Comparison of ENCODE assay signal across 8 mouse cellular contexts in the genomic region with DNA sequence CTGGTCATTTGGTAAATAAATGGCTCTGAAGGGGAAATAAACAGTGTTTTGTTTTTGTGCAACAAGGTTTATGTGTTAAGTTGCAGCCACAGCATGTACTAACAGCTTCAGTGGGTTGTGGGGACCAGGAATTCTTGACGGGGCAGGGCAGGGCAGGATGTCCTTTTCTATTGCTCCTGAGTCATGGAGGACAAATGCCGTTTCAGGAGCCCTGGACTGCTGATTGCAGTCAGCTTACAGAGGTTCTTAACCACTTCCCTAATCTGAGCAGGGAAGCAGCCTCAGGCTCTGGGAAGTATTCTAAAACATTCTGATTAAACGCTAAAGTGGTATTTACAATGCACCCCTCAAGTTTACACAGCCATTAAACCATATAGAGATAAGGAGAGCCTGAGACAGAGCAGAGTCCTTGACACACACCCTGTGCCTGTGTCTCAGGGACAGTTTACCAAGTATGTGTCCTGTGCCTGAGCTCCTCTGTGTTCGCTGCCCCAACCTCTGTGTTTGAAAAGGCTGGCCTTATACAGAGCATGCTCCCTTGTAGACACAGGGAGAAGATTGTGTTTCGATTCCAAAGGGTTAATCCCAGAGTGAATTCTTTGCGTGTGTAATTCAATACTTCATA.
DNase-seq lines count a peak whose midpoint lies in the region; ATAC-seq lines count a peak whose summit lies in the region.

No protein-coding gene starts in this region.

- H3K9me3 ChIP-seq in forebrain, embryonic 16.5 days (ENCODE audit: control insufficient read depth, low read length): no peaks in the 10 kb centered on the region
- no peaks in the 10 kb centered on the region for H3K9me3 ChIP-seq in hindbrain, embryonic 15.5 days
- H3K9me3 ChIP-seq in liver, embryonic 11.5 days (ENCODE audit: control insufficient read depth, low read length): no peaks in the 10 kb centered on the region
- H3K9me3 ChIP-seq in neural tube, embryonic 13.5 days: no peaks in the 10 kb centered on the region

- no peaks in the 10 kb centered on the region for H3K27me3 ChIP-seq in forebrain, embryonic 16.5 days (replicated peaks; ENCODE audit: control insufficient read depth, insufficient read depth, low read length)
- no peaks in the 10 kb centered on the region for H3K27me3 ChIP-seq in hindbrain, embryonic 15.5 days
- no peaks in the 10 kb centered on the region for H3K27me3 ChIP-seq in liver, embryonic 11.5 days (replicated peaks; ENCODE audit: control insufficient read depth, insufficient read depth, low read length)
- H3K27me3 ChIP-seq in neural tube, embryonic 13.5 days: no peaks in the 10 kb centered on the region

- peaks cover 6% of the 10 kb centered on the region for H3K4me1 ChIP-seq in forebrain, embryonic 16.5 days (replicated peaks; ENCODE audit: control insufficient read depth, insufficient read depth, low read length)
- H3K4me1 ChIP-seq in hindbrain, embryonic 15.5 days (replicated peaks): peaks cover 9% of the 10 kb centered on the region
- H3K4me1 ChIP-seq in liver, embryonic 11.5 days (replicated peaks; ENCODE audit: control insufficient read depth, insufficient read depth, low read length): 0 out of 2 replicates have a peak, but pooled peaks cover 3% of the 10 kb centered on the region
- peaks cover 10% of the 10 kb centered on the region for H3K4me1 ChIP-seq in neural tube, embryonic 13.5 days (replicated peaks)

- peak; percentile 22 to 38 for DNase-seq in urinary bladder, adult 18-20 months (ENCODE audit: low spot score in 2 of 2)
- no peak for DNase-seq in urinary bladder, adult 2 months (ENCODE audit: low spot score)
- no peak for DNase-seq in liver, embryonic 11.5 days (ENCODE audit: low spot score)
- no peak for DNase-seq in frontal cortex, postnatal 25 days (ENCODE audit: low spot score in 2 of 2)
- DNase-seq in spleen, postnatal 36 days (ENCODE audit: low spot score in 2 of 2): no peak

- WGBS in forebrain, embryonic 16.5 days: 38% methylated on average over 6 of the region's 6 CpGs
- 59% methylated on average over 6 of the region's 6 CpGs for WGBS in hindbrain, embryonic 15.5 days
- WGBS in liver, embryonic 11.5 days: 26% methylated on average over 6 of the region's 6 CpGs
- WGBS in neural tube, embryonic 13.5 days: 43% methylated on average over 6 of the region's 6 CpGs

- no peak overlapping the region; the same call in 1 of the 2 replicates for H3K9ac ChIP-seq in forebrain, embryonic 16.5 days (replicated peaks; ENCODE audit: low read depth, low read length)
- no peak overlapping the region for H3K9ac ChIP-seq in hindbrain, embryonic 15.5 days
- H3K9ac ChIP-seq in liver, embryonic 11.5 days (ENCODE audit: low read depth, low read length): no peak overlapping the region
- no peak overlapping the region for H3K9ac ChIP-seq in neural tube, embryonic 13.5 days

- no peak overlapping the region for H3K4me3 ChIP-seq in forebrain, embryonic 16.5 days (replicated peaks; ENCODE audit: low read length)
- H3K4me3 ChIP-seq in hindbrain, embryonic 15.5 days: no peak overlapping the region
- H3K4me3 ChIP-seq in liver, embryonic 11.5 days (ENCODE audit: low read depth, low read length): no peak overlapping the region
- H3K4me3 ChIP-seq in neural tube, embryonic 13.5 days: no peak overlapping the region

- no peak overlapping the region for H3K27ac ChIP-seq in forebrain, embryonic 16.5 days (ENCODE audit: low read length)
- 0 out of 2 replicates have a peak overlapping the region, but pooled peaks have one; percentile 51 for H3K27ac ChIP-seq in hindbrain, embryonic 15.5 days (replicated peaks)
- peak overlapping the region; percentile 25; the same call in 1 of the 2 replicates for H3K27ac ChIP-seq in liver, embryonic 11.5 days (ENCODE audit: low read depth, low read length)
- H3K27ac ChIP-seq in neural tube, embryonic 13.5 days (replicated peaks): peak overlapping the region; percentile 52; the same call in 1 of the 2 replicates

- H3K4me2 ChIP-seq in forebrain, embryonic 16.5 days (ENCODE audit: low read length): peak overlapping the region; percentile 4; the same call in 1 of the 2 replicates
- H3K4me2 ChIP-seq in hindbrain, embryonic 15.5 days: peak overlapping the region; percentile 35
- H3K4me2 ChIP-seq in liver, embryonic 11.5 days: no peak overlapping the region
- H3K4me2 ChIP-seq in neural tube, embryonic 13.5 days: peak overlapping the region; percentile 25

- H3K36me3 ChIP-seq in forebrain, embryonic 16.5 days (ENCODE audit: control insufficient read depth, insufficient read depth): no peaks in the 10 kb centered on the region
- H3K36me3 ChIP-seq in hindbrain, embryonic 15.5 days: no peaks in the 10 kb centered on the region
- H3K36me3 ChIP-seq in liver, embryonic 11.5 days (ENCODE audit: control insufficient read depth, insufficient read depth, low read length): no peaks in the 10 kb centered on the region
- H3K36me3 ChIP-seq in neural tube, embryonic 13.5 days: no peaks in the 10 kb centered on the region

- peak; percentile 70 for ATAC-seq in forebrain, embryonic 16.5 days
- ATAC-seq in hindbrain, embryonic 15.5 days (ENCODE audit: low FRiP score, low read depth): peak; percentile 54; the same call in 1 of the 2 replicates
- ATAC-seq in liver, embryonic 11.5 days (replicated peaks; ENCODE audit: low FRiP score): peak; percentile 34; the same call in 1 of the 2 replicates
- ATAC-seq in neural tube, embryonic 13.5 days (ENCODE audit: low read depth): peak; percentile 61

Comparison
In these comparisons a context has a peak if more than half of its experiments do, and no peak if none do; other contexts are left out.
1. DNase-seq: peak in urinary bladder, adult 18-20 months (2 of 2); none in urinary bladder, adult 2 months (single experiment), liver, embryonic 11.5 days (single experiment), frontal cortex, postnatal 25 days (0 of 2) and spleen, postnatal 36 days (0 of 2).
2. Peak in every context shown above with its lines, with median percentiles within 50 percentile points of each other: ATAC-seq.